Mouse (Mus musculus) mature B cell (primary cell): Measurements from ENCODE around the gene Insm1.

Source experiments
- in situ Hi-C: fragments of 300-500 bp; cut with MboI; formaldehyde crosslinking; loops from 2 replicates; pipeline ENCODE4 v1.14.3; 2019

Gene Insm1

GRCm38 (mm10) chr2:146221076-146221928 is at the start of gene Insm1:
Insm1 (plus strand) TSS chr2:146221921.
- in situ Hi-C loops, result no loop called here

DNA sequence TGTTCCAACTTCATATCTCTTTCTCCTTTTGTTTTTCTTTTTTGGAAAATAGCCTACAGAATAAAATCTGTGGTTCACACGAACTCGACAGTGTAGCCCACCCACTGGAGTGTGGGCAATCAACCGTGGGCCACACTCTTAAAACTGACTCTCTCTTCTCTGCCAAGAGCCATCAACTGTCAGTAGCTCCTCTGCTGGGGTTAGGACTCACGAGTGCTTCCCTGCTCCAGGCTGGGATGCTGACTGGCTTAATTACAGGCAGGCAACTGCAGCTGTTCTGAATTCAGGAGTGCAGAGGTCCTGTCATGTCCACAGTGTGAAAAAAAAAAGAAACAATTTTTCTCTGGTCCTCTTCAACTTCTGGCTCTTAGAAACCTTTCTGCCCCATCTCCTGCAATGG is 49.6 kb upstream of the Insm1 start:
- in situ Hi-C loops, result no loop called here

- in situ Hi-C loops, result no loop called here
Observed at GRCm38 (mm10) chr2:146174173-146174572, 47.5 kb upstream of the Insm1 start.

DNA sequence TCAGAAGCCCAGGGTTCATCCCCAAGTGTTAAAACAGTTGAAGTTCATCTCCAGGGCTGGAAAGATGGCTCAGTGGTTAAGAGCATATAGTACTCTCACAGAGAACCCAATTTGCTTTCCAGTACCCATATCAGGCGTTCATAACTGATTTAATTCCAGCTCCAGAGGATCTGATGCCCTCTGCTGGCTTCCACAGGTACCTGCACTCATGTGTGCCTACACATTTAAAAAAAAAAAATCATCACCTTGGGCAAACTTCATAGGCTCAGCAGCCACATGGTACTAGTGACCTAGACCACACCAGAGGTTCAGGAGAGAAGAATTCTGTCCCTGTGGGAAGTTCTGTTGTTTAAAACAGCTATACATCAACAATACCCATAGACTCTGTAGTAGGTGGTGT is 43.0 kb upstream of the Insm1 start:
- in situ Hi-C loops, result no loop called here

- in situ Hi-C loops, result no loop called here
Observed at GRCm38 (mm10) chr2:146183830-146184793, 37.6 kb upstream of the Insm1 start.

- in situ Hi-C loops, result no loop called here
Observed at GRCm38 (mm10) chr2:146196126-146196525, 25.6 kb upstream of the Insm1 start.

DNA sequence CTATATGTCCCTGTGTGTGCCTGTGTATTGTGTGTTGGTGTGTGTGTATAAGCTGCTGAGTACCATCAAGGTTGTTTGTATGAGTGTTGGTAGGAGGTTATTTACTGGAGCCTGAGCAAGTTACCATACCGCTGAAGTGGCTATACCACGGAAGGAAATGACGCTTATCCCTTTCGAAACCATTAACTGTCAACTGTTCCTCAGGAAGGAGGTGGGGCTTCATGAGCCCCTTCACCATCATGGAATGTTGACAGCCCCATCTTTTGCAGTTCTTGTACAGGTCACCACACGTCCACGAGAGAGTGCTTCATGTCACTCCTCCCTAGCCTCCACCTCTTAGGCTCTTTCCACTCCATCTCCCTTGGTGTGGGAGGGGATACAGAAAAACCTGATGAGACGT is 23.8 kb upstream of the Insm1 start:
- in situ Hi-C loops, result no loop called here

- in situ Hi-C loops, result no loop called here
Observed at GRCm38 (mm10) chr2:146210968-146211367, 10.8 kb upstream of the Insm1 start.

DNA sequence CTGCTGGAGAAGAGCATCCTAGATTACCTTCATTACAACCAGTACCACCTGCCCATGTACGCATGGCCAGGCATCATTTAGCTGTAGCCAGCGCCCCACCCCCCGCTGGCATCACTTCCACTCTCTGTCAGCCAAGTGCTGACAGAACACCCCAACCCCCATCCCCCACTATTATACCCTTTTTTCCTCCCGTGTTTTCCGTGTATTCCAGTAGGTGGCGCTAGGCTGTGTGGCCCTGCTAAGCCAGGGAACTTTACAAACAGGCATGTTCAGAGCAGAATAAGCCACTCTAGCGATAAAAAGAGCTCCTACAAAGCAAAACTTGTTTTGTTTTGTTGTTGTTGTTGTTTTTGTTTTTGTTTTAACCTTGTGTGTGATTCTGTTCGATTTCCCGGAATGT is 7.0 kb upstream of the Insm1 start:
- in situ Hi-C loops, result no loop called here

GRCm38 (mm10) chr2:146216111-146217064 is 5.3 kb upstream of the Insm1 start:
- in situ Hi-C loops, result no loop called here

GRCm38 (mm10) chr2:146217227-146217980 is 4.3 kb upstream of the Insm1 start:
- in situ Hi-C loops, result no loop called here

GRCm38 (mm10) chr2:146218161-146218691 is 3.5 kb upstream of the Insm1 start:
- in situ Hi-C loops, result no loop called here

DNA sequence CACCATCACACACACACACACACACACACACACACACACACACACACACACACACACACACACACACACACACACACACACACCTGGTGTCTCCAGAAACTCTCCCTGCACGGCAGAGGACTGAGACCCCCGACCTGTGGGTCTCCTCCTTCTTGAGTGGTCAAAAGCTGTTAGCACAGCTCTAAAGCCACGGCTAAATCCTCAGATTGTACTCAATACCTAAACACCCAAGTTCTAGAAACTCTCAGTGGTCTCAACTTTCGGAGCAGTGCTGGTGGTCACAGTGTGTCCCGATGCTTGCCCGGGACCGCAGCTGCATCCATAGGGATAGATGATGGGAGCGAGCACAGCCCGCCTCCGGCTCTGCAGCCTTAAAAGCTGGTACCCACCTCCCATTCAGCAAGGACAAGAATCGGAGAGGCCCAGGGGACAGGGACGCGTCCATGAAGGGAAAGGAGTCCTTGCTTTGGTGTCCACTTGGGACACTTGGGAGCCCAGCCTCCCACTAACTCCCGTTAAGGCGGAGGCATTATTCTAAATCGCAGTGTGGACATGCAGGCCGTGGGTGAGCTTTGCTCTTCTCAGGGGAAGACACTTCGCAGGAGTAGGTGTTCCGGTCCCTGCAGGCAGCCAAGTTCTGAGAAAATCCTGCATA is 2.7 kb upstream of the Insm1 start:
- in situ Hi-C loops, result no loop called here

DNA sequence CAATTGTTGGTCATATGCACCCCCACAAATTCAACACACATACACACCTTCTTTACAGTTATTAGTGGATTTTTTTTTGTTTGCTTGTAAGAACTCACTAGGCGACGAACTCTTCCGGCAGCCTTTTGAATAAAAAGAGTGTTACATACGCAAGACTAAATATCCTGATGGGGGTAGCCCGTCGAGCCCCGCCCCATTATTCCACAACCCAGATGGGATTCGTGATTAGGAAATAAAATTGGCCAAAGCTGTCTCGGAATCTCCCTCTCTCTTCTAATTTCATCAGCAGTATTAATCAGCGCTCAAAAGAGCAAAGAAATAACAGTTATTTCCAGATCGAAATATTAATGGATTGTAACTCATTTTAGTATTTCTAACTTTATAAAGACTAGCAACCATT is 1.9 kb upstream of the Insm1 start:
- in situ Hi-C loops, result no loop called here

GRCm38 (mm10) chr2:146220591-146221075 is 1.1 kb upstream of the Insm1 start:
- in situ Hi-C loops, result no loop called here

DNA sequence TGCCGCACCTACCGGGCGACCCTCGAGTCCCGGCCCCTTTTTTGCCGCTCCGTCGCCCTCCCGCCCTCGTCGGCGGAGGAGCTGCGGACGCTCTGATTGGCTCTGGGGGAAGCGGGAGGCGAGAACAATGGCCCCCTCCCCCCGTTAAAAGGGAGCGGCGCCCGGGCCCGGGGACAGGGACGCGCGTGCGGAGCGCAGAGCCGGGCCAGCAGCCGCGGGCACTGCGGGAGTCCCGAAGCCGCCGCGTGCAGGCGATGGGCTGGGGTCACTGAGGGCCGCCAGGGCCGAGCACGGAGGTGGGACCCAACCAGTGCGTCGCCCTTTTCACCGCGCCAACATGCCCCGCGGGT is 183 bp downstream of the Insm1 start:
- in situ Hi-C loops, result no loop called here

DNA sequence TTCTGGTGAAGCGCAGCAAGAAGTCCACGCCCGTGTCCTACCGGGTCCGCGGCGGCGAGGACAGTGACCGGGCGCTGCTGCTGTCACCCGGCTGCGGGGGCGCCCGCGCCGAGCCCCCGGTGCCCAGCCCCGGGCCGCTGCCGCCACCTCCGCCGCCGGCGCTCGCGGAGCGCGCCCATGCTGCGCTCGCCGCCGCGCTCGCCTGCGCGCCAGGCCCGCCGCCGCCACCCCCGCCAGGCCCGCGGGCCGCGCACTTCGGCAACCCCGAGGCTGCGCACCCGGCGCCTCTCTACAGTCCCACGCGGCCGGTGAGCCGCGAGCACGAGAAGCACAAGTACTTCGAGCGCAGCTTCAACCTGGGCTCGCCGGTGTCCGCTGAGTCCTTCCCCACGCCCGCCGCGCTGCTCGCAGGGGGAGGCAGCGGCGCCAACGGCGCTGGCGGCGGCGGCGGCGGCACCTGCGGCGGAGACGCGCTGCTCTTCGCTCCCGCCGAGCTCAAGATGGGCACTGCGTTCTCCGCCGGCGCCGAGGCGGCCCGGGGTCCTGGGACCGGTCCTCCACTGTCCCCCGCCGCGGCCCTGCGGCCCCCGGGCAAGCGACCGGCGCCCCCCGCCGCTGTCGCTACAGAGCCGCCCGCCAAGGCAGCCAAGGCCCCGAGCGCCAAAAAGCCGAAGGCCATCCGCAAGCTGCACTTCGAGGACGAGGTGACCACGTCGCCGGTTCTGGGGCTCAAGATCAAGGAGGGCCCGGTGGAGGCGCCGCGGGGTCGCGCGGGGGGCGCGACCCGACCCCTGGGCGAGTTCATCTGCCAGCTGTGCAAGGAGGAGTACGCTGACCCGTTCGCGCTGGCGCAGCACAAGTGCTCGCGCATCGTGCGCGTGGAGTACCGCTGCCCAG is 806 bp downstream of the Insm1 start:
- in situ Hi-C loops, result no loop called here

DNA sequence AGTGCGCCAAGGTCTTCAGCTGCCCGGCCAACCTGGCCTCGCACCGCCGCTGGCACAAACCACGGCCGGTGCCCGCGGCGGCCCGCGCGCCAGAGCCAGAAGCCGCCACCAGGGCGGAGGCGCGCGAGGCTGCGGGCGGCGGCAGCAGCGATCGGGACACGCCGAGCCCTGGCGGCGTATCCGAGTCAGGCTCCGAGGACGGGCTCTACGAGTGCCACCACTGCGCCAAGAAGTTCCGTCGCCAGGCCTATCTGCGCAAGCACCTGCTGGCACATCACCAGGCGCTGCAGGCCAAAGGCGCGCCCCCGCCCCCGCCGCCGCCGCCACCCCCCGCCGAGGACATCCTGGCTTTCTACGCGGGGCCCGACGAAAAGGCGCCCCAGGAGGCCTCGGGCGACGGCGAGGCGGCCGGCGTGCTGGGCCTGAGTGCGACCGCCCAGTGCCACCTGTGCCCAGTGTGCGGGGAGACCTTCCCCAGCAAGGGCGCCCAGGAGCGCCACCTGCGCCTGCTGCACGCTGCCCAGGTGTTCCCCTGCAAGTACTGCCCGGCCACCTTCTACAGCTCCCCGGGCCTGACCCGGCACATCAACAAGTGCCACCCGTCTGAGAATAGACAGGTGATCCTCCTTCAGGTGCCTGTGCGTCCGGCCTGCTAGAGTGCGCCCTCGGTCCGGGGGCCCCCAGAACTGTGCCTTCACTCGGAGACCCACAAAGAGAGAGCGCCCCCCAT is 1.6 kb downstream of the Insm1 start:
- in situ Hi-C loops, result no loop called here
